10 mouse cellular contexts compared by ENCODE assay signal in the genomic region with DNA sequence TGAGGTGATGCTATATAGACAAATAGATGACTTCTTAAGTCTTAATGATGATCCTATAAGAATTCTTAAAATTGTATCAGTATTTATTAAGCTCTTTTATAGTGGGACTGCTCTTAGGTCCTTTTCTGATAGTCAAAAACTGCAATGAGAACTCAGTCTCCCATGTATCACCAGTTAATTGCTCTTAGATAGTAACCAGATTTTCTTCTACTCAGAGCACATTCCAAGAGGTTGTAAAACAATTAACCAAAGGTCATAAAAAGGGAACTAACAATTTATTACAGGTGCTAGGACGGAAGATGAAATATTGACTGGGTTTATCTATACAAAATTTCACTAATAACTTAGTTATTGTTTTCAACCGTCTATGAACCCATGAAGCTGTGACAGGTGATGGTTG. TPM values are rescaled to one million over a fixed set of nuclear protein-coding genes. Genes with fewer than 3 reads are reported as not detected.
ATAC-seq lines count a peak whose summit lies in the region.
"Not testable (repeated sequence)": the region's sequence is repeated elsewhere in the genome, so short reads cannot be mapped to it uniquely, and the experiment has no call there.
"Had no signal": no experiment of that assay in that cellular context is flagged by ENCODE, and none has a peak within 500 bp of the region (broad histone marks: within the 10 kb centered on the region; RNA-seq: fewer than 3 reads in every experiment).

No protein-coding gene starts in this region.

- H3K9ac ChIP-seq in intestine, embryonic 15.5 days; intestine, embryonic 16.5 days (ENCODE audit: low read depth, low read length): not testable (repeated sequence)

- not testable (repeated sequence) for H3K36me3 ChIP-seq in intestine, embryonic 15.5 days; intestine, embryonic 16.5 days (ENCODE audit: control insufficient read depth, insufficient read depth, low read length)

- not testable (repeated sequence) for H3K27ac ChIP-seq in intestine, embryonic 15.5 days; intestine, embryonic 16.5 days (ENCODE audit: low read length)

- not testable (repeated sequence) for H3K27me3 ChIP-seq in intestine, embryonic 15.5 days (replicated peaks); intestine, embryonic 16.5 days (replicated peaks; ENCODE audit: control insufficient read depth, insufficient read depth, low read length)

- H3K4me2 ChIP-seq in intestine, embryonic 15.5 days (replicated peaks); intestine, embryonic 16.5 days (ENCODE audit: low read depth, low read length): not testable (repeated sequence)

- ATAC-seq in intestine, embryonic 15.5 days = peak; percentile 62
- ATAC-seq in intestine, embryonic 16.5 days = peak; percentile 78

- not testable (repeated sequence) for H3K4me3 ChIP-seq in intestine, embryonic 15.5 days (replicated peaks); intestine, embryonic 16.5 days (ENCODE audit: low read length)

- not testable (repeated sequence) for H3K9me3 ChIP-seq in intestine, embryonic 15.5 days; intestine, embryonic 16.5 days (ENCODE audit: control insufficient read depth, low read length)

- 34% methylated on average over 2 of the region's 2 CpGs for WGBS in intestine, embryonic 15.5 days
- 42% methylated on average over 2 of the region's 2 CpGs for WGBS in intestine, embryonic 16.5 days

- H3K4me1 ChIP-seq in intestine, embryonic 15.5 days (replicated peaks); intestine, embryonic 16.5 days (ENCODE audit: control insufficient read depth, insufficient read depth, low read length): not testable (repeated sequence)

RNA-seq across cellular contexts. Expression of gene Mettl21e, which starts 21.7 kb away (rescaled TPM):
- polyA plus RNA-seq in intestine, embryonic 15.5 days (2015; fragmentation: Nextera tagmentation; extraction: Ambion mirVana) = not detected in 2 replicates
- polyA plus RNA-seq in intestine, embryonic 16.5 days (2015; fragmentation: Nextera tagmentation; extraction: Ambion mirVana) = not detected in 2 replicates
- polyA plus RNA-seq: activated CD4-positive, CD25-positive, alpha-beta regulatory T cell, adult 4 months; adrenal gland, adult 2 months; brain, embryonic 14.5 days; C2C12; CD4-positive, CD25-positive, alpha-beta regulatory T cell, adult 4 months; cerebellum, adult 2 months; G1E; Patski had no signal
